Mouse (Mus musculus): ENCODE data around the gene Zfp28.
"Not testable (repeated sequence)": the region's sequence is repeated elsewhere in the genome, so short reads cannot be mapped to it uniquely, and the experiment has no call there.

The Zfp28 gene

DNA sequence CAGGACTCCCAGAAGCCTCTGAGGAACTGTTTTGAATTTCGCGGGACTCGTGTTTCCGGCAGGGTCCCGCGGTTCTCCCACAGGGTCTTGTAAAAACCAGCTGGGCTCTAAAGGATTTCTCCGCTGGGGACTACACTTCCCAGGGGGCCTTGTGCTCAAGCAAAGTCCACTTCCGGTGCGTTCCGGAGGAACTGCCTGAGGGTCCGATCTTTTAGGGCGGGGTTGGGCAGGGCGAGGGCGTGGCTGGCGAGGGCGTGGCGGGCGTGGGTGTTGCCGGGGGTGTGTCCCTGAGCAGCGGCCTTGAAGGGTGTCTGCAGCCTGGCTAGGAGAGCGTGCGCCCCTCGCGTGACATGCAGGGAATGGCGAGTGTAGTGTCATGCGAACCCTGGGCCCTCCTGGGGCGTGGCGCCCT is at the start of gene Zfp28:
Gene Zfp28 (plus strand): TSS at position 252 of the 412 bp plus-strand sequence.
- DNase-seq (ENCODE audit: low spot score), result peak; percentile 95

DNA sequence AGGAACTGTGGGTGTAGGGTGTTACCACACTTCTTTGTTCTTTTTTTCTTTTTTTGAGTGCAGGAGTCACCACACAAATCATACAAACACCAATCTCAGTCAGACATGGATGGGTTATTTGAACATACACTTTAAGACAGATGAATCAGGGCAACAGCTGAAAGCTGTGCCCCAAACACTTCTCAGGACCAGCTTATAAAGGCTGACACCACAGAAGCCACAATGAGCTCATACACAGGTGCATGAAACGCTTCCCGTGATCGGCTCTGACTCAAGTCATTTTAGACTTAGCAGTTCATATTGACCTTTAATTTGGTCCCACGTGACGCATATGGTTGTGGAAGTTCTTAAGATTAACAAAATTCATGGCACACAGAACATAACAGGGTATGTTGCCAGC is 43.2 kb upstream of the Zfp28 start:
- no peak for DNase-seq (ENCODE audit: low spot score)

DNA sequence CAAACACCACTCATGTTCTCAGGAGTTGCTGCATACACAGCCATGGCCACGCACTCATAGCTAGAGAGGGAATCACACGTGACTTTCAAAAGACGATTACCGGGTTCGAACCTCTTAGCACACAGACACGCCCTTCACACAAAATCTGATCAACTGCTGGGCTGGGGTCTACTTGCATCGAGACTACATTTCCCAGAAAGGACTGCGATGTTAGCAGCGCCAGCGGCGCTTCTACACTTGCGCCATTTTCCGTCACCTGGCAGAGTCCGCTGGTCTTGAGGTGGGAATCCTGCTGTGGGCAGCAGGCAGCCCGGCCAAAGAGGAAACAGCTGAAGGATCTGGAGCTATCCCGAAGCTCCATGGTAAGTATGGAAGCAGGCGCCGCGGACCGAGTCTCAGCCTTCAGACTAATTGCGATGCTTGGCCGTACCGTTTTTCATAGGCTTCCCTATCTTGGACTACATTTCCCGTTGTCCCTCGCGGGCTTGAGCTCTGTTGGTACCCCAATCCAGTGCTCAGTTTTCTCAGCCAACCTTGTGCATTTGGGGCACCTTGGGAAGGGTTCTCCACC is 39.5 kb upstream of the Zfp28 start, which contains the start of gene Gm3854:
Gene Gm3854 (plus strand): TSS at position 259 of the 571 bp plus-strand sequence.
- DNase-seq (ENCODE audit: low spot score), result no peak

DNA sequence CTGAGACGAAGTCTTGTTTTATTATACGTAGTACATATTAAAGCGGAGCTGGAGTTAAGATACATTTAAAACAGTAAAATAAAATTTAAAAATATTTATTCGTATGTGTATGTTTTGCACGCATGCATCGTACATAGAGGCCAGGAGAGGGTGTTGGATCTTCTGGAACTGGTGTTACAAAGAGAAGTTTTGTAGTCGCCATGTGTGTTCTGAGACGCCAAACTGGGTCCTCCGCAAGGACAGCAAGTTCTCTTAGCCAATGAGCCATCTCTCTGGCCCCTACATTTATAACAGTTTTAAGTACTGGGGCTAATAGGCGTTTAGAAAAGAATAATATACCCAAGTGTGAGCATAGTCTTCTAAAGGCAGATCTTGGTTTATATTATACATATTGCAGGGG is 39.0 kb upstream of the Zfp28 start:
- no peak for DNase-seq (ENCODE audit: low spot score)

DNA sequence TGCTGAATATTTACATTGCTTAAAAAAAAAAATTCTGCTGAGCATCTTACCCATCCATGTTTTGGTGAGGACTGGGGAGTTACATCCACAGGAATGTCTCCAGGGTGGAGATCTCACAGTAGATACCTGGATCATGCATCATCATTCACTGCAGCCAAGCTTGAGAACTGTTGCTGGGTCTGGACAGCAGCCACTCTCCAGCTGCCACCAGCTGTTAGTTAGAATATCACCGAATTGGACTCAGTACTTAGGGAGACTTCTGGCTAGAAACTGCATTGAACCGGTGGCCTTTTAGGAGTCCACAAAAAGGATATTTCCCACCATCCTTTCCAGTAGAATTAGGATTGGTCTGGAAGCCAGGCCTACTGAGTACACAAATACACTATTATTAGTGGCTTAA is 25.0 kb upstream of the Zfp28 start:
- no peak for DNase-seq (ENCODE audit: low spot score)

DNA sequence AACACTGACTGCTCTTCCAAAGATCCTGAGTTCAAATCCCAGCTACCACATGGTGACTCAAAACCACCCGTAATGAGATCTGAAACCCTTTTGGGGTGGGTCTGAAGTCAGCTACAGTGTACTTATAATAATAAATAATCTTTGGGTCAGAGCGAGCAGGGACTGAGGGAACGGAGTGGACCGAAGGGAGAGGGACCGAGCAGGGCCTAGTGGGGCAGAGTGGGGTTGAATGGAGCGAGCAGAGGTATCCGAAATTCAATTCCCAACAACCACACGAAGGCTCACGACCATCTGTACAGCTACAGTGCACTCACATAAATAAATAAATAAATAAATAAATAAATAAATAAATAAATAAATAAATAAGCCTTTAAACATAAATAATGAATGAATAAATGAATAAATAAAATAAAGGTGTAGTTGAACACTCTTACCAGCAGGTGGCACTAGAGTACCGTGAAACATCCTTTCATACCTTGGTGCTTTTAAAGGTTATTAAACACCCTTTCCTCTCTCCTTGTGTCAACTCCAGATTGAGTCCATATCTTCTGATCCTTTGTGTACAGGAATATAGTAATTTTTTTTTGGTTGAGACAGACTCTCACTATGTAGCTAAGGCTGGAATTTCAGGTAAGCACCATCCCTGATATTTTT is 24.0 kb upstream of the Zfp28 start:
- peak; percentile 83 for DNase-seq (ENCODE audit: low spot score)

DNA sequence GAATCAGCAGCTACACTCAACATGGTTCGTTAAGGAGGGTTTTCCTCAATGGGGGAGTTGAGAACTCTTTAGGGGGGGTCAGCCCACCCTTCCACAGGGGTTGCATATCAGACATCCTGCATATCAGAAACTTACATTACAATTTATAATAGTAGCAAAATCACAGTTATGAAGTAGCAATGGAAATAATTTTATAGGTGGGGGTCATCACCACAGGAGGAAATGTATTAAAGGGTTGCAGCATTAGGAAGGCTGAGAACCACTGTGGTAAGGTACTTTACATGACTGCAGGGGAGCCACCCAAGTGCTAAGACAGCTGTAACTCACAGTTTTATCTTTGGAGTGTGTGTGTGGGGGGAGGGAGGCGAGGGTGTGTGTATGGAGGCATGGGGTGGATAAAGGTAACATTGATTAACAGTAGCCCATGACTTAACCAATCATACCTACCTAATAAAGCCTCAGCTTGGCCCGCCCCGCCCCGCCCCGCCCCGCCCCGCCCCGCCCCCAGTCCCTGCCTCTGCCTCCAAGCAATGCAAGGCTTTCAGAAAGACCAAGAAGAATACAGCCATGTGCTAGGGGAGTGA is 22.5 kb upstream of the Zfp28 start:
- no peak for DNase-seq (ENCODE audit: low spot score)

DNA sequence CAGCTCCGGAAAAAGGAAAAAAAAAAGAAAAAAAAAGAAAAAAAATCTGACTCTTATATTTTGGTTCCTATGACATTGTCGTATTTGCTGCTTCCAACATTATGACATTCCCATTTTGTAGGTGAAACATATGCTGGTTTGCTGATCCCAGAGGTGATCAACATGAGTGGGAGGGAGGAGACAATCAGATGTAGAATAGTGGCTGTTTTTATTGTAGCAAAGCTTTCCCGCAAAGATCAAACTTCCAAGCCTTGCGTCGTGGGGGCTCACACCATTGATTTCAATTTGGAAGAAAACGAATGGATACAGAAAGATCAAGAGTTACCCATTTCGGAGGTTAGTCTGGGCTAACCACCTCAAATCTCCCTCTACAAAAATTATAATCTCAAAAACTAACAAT is 21.3 kb upstream of the Zfp28 start:
- DNase-seq (ENCODE audit: low spot score), result no peak

DNA sequence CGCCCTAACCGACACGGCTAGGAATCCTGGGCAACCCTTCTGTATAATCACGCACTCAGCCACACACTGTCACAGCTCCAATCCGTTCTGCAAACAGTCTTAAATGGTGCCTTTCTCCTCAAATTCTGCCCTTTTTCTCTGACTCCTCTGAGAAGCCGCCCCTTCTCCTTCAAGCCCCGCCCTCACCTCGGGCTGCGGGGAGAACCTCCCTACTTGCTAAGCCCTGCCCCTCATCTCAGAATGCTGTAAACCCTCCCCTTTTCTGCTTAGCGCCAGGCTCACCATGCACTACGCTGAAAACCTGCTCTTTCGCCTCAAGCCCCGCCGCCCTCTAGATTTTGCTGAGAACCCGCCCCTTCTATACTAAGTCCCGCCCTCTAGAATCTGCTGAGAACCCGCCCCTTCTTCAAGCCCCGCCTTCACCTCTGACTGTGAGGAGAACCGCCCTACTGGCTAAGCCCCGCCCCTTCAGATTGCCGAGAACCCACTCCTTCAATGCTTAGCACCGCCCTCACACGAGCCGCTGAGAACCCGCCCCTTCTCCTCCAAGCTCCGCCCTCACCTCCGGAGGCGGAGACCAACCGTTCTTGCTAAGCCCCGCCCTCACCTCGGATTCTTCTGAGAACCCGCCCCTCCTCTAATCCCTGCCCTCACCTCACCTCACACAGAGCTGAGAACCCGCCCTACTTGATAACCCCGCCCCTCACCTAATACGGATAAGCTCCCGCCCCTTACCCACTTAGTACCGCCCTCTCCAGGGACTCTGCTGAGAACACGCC is 20.6 kb upstream of the Zfp28 start:
- peak; percentile 98 for DNase-seq (ENCODE audit: low spot score)

DNA sequence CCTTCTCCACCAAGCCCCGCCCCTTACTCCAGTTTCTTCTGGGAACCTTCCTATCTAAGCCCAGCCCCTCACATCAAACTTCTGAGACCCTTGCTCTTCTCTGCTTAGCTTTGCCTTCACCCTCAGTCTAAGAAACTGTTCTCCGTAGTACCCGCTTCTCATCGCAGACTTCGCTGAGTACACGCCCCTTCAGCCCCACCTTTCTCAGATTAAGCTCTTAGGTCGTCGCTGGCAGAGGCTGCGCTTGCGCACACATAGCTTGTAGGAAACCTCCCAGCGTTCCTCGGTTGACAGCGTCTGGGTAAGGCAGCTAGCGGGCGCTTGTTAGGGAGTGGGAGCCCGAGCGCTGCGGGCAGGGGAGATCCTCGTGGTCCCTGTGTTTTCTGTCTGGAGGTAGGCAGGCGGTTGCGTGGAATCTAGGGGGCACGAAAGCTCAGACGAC is 20.0 kb upstream of the Zfp28 start, which contains the start of gene Zfp78:
Gene Zfp78 (plus strand): TSS at position 234 of the 442 bp plus-strand sequence.
- peak; percentile 94 for DNase-seq (ENCODE audit: low spot score)

DNA sequence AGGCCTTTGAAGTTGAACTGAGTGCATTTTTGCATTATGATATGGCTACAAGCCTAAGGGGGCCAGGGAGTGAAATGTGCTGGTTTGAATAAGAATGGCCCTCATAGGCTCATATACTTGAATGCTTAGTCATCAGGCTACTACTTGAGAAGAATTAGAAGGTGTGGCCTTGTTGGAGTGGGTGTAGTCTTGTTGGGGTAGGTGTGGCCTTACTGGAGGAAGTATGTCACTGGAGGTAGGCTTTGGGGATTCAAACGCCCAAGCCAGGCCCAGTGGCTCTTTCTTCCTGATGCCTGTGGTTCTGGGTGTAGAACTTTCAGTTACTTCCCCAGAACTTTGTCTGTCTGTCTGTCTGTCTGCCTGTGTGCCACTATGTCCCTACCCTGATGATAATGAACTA is 18.3 kb upstream of the Zfp28 start:
- DNase-seq (ENCODE audit: low spot score), result no peak

DNA sequence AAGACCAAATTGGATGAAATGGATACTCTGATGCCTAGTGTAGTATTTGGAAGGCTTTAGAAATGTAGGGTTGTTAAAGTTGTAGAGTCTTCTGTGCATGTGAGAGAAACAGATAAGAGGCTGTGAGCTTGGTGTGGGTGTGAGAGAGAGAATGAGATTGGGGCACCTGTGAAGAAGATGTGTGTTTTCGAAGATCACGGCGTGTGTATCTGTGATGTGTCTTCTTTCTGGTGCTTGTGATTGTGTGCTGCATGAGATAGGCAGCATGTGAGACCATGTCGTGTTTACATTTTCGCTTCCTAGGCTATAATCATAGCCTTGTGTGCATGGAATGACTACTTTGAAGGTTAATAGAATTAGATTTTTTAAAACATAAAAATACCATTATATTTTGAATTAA is 15.9 kb upstream of the Zfp28 start:
- DNase-seq (ENCODE audit: low spot score), result no peak

DNA sequence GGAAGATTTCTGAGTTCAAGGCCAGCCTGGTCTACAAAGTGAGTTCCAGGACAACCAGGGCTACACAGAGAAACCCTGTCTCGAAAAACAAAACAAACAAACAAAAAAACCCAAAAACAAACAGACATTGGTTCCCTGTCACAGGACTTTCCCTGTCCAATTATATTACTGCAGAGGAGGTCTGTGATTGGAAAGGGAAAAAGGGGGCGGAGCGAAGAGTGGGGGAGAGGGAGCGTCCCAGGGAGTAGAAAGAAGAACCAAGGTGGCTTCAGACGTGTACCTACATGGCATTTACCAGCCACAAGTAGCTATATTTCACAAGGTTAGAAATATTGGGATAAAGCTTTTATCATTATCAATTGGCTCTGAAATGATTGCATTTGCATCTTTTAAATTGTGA is 14.9 kb upstream of the Zfp28 start:
- not testable (repeated sequence) for DNase-seq (ENCODE audit: low spot score)

DNA sequence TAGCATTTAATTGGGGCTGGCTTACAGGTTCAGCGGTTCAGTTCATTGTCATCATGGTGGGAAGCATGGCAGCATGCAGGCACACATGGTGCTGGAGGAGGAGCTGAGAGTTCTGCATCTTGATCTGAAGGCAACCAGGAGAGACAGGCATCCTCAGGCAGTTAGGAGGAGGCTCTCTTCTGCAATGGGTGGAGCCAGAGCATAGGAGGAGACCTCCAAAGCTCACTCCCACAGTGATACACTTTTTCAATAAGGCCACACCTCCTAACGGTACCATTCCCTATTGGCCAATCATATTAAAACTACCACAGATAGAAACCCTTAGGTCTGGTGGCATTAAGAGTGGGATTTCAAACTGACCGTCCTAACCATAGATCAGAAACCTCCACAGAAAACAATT is 13.6 kb upstream of the Zfp28 start:
- DNase-seq (ENCODE audit: low spot score), result no peak

DNA sequence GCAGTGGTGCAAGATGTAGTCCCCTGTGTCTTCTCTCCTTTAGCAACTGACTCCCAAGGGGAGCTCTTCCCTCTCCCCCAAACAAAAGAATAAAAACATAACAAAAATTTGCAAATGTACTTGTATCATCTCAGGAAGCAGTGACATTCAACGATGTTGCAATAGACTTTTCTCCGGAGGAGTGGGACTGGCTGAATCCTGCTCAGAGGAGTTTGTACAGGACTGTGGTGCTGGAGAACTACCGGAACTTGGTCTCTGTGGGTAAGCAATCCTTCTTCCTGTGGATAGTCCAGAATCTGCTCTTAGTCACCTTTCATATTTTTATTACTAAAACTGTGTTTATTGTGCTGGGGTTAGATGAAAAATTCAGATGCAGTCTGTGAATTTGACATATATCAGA is 10.1 kb upstream of the Zfp28 start:
- DNase-seq (ENCODE audit: low spot score), result no peak

DNA sequence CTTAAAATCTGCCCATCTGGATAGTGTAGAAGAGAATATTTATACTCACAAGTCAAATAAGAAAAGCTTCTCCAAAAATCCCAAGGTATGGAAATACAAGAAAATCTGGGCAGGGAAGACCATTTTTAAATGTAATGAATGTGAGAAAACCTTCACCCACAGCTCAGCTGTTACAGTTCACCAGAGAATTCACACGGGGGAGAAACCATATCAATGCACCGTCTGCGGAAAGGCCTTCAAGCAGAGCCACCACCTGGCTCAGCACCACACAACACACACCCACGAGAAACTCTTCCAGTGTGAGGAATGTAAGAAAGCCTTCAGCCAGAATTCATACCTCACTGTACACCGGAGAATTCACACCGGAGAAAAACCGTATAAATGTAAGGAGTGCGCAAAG is 4.7 kb upstream of the Zfp28 start:
- DNase-seq (ENCODE audit: low spot score), result no peak

DNA sequence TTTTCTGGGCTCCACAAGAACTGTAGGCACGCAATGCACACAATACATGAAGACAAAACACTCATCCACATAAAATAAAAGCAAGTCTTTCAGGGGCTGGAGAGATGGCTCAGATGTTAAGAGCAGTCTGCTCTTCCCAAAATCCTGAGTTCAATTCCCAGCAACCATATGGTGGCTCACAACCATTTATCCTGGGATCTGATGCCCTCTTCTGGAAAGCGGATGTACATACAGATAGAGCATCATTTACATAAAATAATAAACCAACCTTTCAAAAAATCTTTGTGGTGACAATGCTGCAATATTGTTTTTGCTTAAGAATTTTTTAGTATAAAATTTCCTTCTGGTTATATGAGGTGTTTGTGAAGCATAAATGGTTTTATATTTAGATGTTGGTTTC is 1.7 kb upstream of the Zfp28 start:
- DNase-seq (ENCODE audit: low spot score), result no peak

DNA sequence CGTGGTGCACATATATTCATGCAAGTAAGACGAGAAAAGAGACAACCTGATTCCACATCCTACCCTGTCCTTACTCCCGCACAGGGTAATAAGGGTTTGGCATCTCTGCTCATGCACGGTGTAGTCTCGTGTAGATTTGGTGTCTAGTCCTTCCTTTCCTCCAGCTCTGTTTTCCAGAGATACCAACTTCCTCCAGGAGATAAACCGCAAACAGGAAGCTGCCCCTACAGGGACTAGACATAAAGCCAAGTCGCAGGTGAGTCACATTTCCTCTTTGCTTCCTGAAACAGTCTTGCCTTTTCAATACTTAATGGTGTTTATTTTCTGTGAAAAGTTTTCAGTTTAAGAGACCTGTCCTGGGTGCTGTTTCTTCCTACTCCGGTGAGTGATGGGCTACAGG is 916 bp downstream of the Zfp28 start:
- no peak for DNase-seq (ENCODE audit: low spot score)

DNA sequence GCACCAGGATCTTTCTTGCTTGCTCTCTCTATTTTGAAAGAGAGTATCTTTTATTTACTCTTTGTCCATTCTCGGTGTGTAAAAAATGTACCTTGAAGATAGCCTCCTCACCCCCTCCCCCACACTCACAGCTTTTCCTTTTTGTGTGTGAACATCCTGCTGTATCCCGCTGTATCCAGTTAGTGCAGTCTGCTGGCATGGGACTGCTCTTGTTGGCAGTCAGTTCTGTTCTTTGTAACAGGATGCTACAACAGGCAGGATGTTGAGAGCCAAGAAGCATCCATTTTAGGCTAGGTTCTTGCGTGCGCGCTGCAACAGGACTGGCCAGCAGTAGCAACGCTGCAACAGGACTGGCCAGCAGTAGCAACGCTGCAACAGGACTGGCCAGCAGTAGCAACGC is 3.9 kb downstream of the Zfp28 start:
- DNase-seq (ENCODE audit: low spot score), result no peak

DNA sequence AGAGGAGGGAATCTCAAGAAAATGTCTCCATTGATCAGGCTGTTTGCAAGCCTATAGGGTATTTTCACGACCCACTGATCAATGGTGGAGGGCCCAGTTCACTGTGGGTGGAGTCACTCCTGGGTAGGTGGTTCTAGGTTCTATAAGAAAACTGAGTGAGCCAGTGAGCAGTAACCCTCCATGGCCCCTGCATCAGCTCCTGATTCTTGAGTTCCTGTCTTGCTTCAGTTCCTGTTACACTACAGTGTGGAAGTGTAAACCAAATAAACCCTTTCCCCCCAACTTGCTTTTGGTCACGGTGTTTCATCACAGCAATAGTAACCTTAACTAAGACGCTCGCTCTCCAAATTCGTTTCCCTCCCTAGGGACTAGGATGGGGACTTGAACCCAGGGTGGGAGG is 5.9 kb downstream of the Zfp28 start:
- no peak for DNase-seq (ENCODE audit: low spot score)

DNA sequence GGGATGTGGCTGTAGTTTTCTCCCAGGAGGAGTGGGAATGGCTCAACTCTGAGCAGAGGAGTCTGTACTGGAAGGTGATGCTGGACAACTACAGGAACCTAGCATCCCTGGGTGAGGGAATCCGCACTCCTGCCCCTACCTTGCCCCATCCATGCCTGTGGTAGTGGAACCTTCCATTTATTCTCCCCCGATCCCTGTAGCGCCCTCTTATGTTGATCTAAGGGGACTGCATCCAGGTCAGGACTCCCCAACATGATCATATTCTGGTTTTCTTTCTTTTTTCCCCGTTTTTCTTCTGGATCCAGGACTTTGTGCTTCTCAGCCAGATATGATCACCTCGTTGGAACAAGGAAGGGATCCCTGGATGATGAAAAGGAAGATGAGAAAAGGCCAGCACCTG is 6.4 kb downstream of the Zfp28 start:
- DNase-seq (ENCODE audit: low spot score), result no peak

DNA sequence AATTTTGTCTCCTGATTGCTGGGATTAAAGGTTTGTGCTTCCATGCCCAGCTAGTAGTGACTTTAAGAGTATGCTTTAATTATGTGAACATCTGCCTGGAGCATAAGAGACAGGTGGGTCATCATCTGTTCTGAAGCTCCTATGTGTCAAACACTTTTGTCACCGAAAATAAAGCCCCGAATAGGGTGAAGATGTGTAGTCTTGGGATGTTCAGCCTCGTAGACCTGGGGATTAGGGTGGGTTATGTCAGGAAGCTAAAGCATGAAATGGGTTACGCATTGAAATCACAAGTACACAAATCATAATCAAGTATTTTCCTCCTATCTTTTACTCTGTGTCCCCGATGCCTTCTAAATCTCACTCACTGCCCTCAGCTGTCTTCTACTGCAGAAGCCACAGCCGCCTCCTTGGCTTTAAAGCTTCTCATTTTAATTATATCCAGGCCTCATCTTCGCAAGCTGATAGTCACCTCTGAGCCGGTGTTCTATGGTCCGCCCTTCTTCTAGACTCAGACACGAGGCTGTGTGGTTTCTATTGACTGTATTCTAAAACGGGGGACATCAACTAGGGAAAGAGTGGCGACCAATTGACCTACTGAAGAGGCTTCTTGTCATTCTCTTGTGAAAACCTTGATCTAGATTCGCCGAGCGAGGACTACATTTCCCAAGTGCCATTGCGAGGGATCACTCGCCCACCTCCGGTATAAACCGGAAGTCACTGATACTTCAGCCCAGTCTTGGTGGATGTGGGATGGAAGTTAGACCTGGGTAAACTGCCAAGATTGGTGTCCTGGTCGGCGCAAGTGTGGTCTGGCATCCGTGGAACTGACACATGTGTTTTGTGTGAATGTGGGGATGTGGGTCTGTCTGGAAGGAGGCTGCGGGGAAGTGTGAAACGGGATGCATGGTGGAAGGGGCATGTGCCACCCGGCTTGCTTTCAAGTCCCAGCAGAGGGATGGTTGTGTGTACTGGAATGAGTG is 15.2 kb downstream of the Zfp28 start, which contains the start of gene Smim17:
Gene Smim17 (plus strand): TSS at position 720 of the 980 bp plus-strand sequence.
- peak; percentile 70 for DNase-seq (ENCODE audit: low spot score)

Measured in MN1 (cell line).